Mouse (Mus musculus): ENCODE results near the gene Fto. TPM values are rescaled to one million over a fixed set of nuclear protein-coding genes. Genes with fewer than 3 reads are reported as not detected.

Fto gene
- total RNA-seq, 2 experiments from 2014 or later: 159 to 163 TPM

DNA sequence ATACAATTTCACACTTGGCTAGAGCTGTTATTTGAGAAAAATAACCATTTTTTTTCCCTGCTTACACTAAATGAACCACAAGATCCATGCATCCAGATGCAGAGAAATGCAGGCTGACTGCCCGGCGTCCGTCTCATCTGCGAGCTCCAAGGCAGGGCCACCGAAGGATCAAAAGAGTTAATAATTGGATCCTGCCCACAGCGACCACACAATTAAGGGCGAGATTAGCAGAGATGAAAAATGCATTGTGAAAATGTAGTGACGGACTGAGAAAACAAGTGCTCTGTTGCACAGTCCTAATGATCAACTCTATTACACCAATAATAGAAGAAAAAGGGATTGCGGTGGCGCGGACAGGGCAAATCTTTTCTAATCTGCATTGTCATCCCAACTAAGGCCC, 334.6 kb downstream of the Fto start:
- DNase-seq (ENCODE audit: low spot score in 2 of 2): no peak

GRCm38 (mm10) chr8:91648776-91649175, 335.5 kb downstream of the Fto start:
- no peak for DNase-seq (ENCODE audit: low spot score in 2 of 2)

DNA sequence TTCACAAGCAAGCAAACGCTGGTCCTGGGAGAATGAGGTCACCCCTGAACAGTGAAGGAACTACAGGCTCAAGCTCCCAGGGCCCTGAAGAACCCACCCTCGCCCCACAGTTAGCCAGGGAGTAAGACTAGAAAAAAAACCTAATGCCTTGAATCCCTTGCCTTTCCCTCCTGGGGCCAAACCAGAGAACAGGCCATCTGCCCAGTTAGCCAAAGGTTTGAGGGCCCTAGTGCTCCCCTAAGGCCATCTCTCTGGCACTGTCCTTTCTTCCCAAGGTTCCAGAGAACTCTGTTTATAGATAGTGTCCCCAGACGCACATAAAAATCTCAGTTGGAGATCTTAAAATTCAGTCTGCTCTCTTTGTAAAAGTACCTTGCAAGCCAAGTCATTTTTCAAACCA, 340.2 kb downstream of the Fto start:
- DNase-seq (ENCODE audit: low spot score in 2 of 2): no peak

DNA sequence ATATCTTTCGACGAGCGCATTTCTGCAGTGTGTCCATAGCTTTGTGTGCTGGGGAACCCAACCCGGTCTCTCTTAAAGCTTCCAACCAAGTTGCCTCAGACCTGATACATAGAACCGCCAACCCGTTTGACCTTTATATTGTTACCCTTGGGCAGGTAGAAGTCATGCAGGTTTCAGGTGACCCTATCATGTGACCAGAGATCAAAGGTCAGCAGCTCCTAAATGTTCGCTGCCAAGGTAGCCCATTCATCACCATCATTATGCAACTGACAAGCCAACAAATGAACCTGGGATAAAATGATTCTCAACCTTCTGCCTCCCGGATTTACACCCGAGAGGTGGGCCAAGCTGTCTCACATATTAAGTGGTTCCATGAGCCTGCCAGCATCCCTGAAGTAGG, 344.1 kb downstream of the Fto start:
- no peak for DNase-seq (ENCODE audit: low spot score in 2 of 2)

DNA sequence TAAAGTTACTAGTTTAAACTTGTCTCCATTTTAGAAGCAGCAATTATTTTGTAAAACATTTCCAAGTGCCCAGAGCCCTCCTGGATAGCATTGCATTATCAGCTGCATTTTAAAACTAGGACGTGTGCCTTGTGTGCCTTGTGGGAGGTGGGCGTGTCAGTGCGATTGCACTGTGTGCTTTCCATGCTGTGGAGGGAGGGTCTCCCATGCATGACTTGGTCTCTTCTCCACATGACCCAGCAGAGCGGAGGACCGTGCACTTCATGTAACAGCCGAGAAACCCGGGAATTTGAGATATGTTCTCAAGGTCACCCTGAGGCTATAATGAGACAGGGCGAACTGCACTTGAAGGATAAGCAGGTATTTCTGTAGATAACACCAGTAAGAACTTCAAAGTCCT, 347.6 kb downstream of the Fto start:
- DNase-seq (ENCODE audit: low spot score in 2 of 2): no peak

DNA sequence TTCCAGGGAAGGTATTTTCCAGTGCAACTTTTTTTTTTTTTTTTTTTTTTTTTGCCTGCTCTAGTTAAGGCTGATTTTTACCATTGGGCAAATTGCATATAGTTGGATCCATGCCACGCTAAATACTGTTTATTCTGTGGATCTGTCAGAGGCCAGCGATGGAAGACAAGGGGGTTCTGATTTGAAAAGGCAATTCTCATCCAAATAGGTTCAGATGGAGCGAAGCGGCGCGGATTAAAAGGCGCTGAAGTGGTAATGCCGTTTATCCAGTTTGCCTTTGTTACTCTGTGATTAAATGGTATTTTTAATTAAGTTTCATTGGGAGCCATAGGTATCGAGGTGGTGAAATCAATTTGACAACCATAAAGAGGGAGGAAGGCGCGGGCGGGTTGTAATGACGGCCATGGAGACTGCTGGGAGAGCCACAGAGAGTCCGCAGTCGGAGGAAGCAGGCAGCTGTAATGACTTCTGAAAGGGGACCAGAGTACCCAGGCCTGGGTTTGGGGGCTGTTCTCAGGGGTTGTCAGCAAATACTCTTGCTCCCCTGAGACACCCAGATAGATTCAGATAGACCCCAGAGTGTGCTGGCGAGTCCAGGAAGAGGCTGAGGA, 356.2 kb downstream of the Fto start:
- no peak for DNase-seq (ENCODE audit: low spot score in 2 of 2)

- DNase-seq (ENCODE audit: low spot score in 2 of 2): no peak
These were observed 363.6 kb downstream of the Fto start for GRCm38 (mm10) chr8:91676928-91677327.

DNA sequence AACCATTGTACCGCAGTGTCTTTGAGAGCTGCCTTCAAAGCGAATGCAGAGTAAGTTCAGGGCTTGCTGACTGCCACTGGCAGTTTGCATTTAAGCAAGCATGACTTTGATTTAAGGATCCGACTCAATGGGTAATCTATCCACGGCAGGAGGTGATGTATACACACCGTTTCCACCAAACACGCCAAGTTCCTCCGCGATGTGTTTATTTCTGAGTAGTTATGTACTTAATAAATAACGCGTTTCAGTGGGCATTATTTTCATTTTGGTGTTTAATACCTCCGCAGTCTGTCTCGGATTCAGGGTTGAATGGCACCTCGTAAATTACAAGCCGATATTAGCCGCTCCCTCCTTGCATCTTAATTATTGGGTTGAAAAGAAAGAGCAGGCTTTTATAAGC, 366.1 kb downstream of the Fto start:
- DNase-seq (ENCODE audit: low spot score in 2 of 2): no peak

DNA sequence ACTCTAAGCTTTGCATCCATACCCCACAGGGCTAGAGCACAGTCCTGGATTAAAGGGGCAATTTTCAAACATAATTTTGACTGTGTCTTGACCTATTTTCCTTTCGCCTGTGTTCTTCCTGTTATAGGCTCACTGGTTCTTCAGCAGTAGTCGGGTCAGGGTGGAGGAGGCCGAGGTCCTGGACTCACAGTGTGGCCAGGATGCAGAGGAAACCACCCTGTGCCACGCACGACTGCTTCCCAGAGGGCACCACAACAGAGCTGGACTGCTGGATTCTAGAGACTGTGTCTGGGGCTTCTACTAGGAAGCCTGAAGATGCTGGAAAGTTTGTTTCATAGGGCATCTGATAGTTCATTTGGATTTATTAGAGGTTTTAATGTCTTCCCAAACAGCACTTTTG, 366.8 kb downstream of the Fto start:
- no peak for DNase-seq (ENCODE audit: low spot score in 2 of 2)

GRCm38 (mm10) chr8:91684596-91685317, 371.4 kb downstream of the Fto start:
- DNase-seq (ENCODE audit: low spot score in 2 of 2): peak in 1 of 2 experiments; percentile 11

DNA sequence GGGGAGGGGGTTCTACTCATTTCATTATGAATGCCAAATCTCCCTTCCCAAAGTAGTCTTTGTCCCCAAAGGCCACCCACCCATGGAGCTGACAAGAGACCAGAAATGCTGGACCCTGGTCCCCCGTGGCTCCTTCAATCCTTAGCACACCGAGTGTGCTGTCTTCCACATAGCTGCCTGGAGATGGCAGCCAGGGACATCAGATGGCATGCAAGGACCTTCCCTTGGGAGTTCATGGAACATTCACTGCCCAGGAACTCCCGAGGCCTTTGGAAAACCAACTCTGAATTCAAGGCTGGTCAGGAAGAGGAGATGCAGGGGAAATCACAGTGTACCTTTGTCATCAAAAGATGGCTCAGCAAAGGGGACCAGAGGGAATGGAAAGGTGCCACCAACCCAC, 372.1 kb downstream of the Fto start:
- no peak for DNase-seq (ENCODE audit: low spot score in 2 of 2)

DNA sequence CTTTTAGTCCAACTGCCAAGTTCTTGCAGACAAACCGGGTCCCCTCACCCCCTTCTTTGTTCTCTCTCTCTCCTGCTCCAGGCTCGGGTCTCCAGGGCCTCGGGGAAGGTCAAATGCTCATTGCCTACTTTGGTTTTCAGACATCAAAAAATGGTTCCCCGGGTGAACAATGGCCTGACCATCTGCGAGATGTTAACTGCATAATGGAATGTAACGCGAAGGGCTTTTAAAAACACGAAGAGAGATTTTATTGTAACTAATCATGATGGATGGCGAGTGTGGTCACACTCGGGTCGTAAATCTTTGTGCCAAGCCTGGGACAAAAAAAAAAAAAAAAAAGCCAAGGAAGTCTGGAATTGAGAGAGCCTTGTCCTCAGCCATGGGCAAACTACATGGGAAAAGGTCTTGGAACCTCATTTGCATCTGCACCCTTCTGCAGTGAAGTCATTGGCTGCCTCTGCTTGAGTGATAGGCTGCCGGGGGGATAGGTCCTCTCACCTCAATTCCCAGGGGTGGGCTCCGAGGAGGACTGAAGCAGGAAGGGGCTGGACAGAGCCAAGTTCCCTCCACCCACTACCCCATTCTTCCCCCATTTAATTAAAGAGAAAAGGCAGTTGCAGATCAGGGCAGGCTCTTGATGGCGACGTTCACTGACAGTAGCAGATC, 378.9 kb downstream of the Fto start:
- no peak for DNase-seq (ENCODE audit: low spot score in 2 of 2)

DNA sequence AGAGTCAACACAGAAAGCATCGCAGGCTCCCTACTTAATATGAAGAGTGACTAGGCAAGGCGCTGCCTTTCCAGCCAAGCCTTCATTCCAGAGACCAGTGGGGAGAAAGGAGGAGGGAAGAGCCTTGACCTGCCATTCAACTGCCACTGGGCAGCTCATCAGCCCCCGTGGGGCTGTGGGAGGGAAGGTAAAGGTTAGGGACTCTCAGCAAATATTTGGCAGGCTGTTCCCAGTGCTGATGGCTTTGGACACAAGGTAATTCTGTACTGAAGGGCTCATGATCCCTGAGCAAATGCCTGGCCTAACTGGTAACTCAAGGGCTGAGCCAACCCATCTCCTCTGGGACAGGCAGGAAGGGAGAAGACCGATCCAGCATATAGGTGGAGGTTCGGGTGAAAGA, 393.2 kb downstream of the Fto start:
- no peak for DNase-seq (ENCODE audit: low spot score in 2 of 2)

DNA sequence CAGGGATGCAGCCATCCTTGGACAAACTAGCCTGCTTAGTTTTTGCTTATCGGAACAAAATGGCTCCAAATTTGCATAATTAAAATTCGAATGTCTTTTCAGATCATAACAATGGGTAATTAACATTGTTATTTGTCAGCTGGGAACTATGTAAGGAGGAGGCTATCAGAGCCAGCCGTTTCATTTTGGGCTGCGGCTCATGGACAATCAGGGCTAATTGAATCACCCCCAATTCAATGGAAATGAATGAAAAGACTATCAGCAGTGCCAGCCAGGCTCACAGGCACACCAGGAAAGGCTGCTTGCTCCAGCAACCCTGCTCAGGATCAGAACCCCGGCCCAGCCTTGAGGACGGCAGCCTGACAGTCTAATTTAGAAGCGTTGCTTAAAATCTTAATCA, 395.3 kb downstream of the Fto start:
- no peak for DNase-seq (ENCODE audit: low spot score in 2 of 2)

DNA sequence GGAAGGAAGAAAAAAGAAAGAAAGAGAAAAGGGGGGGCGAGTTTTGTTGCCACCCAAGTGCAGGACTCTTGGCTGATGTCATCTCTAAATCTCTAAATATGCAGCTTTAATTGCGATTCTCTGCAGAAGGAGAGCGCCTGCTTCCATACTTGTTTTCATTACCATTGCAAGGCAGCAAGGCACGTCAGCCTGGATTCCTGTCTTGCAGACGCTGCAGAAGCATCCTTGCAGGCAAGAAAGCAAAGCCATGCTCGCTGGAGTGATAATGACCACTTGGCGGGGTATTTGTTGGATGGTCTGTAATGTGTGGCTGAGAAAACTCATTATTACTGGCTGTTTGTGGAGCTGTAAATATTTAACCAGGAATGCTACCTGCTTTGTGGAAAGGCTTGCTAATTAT, 396.4 kb downstream of the Fto start:
- DNase-seq (ENCODE audit: low spot score in 2 of 2): no peak

- DNase-seq (ENCODE audit: low spot score in 2 of 2): no peak
These were observed 397.9 kb downstream of the Fto start for GRCm38 (mm10) chr8:91711202-91711601.

DNA sequence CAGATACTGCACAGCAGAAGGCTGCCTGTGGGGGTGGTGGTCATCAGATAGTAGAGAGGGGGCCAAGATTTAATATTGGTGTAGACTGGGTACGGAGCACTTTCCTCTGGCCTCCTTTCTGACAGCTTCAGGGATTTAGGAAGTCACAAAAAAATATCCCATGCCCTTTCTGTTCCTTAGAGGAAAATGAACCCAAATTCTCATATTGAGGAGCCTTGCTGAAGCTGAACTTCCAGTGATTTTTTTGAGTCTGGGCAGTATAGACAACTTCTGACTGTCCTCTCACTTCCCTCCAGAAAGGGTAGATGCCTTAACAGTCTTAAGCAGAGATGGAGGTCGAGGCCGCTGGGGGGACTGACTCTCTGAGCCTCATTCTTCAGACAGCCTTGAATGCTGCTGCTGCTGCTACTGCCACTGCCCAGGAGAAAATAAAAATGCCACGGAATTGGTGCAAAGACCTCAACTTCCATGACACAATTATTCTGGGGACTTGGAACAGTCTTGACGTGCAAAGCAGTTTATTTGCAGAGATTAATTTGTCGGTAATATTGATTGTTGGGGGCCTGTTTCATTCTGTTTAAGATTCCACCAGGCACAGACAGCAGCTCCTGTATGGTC, 398.8 kb downstream of the Fto start:
- no peak for DNase-seq (ENCODE audit: low spot score in 2 of 2)

- no peak for DNase-seq (ENCODE audit: low spot score in 2 of 2)
These were observed 399.6 kb downstream of the Fto start for GRCm38 (mm10) chr8:91712731-91713569.

GRCm38 (mm10) chr8:91713677-91714312, 400.5 kb downstream of the Fto start:
- DNase-seq (ENCODE audit: low spot score in 2 of 2): no peak

- no peak for DNase-seq (ENCODE audit: low spot score in 2 of 2)
These were observed 401.4 kb downstream of the Fto start for GRCm38 (mm10) chr8:91714733-91715132.
